Mouse (Mus musculus): ENCODE results near the gene Mef2d.
"Not testable (repeated sequence)": the region's sequence is repeated elsewhere in the genome, so short reads cannot be mapped to it uniquely, and the experiment has no call there.

Mef2d gene

DNA sequence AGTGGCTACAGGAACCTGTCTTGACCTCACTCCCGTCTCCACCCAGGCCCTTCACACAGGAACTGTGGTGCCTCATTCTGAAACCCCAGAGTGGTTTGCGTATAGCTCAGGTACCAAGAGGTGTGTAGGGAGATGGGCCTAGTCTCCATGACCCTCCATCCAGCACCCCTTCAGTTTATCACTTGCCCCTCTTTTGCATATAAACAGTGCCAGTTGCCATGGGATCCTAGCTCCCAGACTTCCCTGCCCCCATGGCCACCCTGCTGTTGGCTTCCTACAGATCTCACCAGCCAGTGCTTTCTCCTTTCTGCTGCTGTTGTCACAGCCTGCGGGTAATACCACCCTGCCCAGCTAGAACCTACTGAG, 8.8 kb downstream of the Mef2d start:
- DNase-seq = no peak

DNA sequence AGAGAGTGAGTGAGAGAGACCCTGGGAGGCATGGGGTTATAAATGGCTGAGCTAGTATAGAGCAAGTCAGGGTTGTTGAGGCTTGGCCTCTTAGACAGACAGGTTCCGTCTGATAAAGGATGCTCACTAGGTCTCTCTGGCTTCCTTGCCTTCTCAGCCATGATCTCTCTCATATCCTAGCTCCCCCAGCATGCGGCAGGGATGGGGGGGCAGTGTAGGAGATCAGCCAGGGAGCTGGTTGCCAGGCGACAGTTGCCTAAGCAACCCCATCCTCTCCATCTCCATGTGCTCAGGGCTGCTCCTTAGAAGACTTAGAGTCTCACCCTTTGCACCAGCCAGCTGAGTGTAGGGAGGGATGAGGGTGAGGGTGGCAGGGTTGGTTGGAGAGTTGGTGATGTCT, 9.9 kb downstream of the Mef2d start:
- DNase-seq = peak; percentile 93

DNA sequence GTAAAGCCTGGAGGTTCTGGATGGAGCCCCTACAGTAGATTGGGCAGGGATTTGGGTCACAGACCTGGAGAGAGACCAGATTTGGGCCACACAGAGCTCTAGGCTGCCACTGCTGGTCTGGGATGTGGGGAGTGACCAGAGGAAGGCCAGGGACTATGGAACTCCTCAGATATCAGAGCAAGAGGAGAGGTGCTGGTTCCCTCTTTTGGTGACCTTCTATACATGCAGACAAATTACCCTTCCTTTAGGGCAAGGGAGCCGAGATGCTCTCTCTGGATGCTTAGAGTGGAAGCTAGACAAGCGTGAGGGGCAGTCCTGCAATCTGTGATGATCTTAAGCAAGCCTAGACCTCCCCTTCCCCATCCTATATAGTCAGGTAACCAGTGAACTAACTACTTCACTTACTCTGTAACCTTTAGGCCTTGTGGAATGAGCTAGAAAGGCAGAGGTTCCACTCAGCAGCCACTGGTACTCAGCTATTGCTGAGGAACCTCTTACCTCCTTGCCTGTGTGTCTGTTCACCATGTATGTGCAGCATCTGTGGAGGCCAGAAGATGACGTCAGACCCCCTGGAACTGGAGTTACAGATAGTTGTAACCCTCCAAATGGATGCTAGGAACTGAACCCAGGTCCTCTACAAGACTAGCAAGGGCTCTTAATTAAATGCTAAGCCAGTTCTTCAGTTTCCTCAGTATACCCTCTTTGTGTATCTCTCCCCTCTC, 11.3 kb downstream of the Mef2d start:
- no peak for DNase-seq

DNA sequence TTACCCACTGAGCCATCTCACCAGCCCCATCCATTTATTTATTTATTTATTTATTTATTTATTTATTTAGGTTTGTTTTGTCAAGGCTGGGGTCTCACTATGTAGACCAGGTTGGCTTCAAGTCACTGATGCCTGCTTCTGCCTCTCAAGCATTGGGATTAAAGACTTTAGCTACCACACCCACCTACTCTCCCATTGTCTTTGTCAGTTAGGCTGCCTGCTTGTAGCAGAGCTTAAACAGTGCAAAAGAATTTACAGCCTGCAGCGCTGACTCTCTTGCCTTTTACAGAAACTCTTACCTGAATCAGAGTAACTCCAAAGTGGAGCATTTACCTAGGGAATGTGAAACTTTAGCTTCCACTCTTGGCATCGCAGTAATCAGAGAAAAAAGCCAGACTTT, 12.1 kb downstream of the Mef2d start:
- no peak for DNase-seq

DNA sequence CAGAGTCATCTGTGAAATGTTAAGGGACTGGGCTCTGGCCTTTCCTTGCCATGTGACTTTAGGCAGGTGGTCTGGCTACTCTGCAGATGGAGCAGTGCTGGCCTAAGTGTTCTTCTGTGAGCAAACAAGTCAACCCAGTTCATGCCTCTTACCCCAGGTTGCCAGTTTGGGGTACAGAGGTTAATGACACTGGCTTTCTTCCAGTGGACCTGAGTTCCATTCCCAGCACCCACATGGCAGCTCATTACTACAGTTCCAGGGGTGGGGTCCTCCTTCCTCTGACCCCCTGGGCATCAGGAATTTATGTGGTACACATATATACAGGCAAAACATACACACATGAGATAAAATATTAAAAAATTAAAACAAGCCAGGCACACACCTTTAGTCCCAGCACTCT, 14.6 kb downstream of the Mef2d start:
- DNase-seq = no peak

DNA sequence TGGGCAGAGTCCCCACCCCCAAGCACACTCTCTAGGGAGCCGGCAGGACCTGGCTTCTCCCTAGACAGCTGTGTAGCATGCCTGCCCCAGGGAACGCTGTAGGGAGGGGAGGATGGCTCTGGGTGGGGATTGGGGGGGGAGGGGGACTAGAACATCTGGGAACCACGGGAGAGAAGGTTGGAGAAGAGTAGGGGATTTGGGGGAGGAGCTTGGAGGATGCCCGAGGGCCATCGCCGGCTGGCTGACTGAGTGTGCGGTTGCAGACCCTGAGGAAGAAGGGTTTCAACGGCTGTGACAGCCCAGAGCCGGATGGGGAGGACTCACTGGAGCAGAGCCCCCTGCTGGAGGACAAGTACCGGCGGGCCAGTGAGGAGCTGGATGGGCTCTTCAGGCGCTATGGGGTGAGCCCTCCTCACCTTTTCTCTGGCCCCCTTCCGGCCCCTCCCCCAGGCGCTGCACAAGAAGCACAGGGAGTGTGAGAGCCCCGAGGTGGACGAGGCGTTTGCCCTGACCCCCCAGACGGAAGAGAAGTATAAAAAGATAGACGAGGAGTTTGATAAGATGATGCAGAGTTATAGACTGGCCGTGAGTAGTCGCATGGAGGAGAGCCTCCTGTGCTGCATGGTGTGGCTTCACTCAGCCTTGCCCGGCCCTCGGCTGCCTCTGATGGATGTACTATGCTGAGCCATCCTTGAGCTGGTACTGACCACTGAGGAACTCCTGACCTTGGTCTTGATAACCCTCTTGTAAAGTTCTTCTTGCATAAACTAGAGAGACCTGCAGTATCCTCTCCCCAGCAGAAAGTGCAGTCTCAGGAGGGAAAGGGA, 15.8 kb downstream of the Mef2d start:
- peak; percentile 32 for DNase-seq

DNA sequence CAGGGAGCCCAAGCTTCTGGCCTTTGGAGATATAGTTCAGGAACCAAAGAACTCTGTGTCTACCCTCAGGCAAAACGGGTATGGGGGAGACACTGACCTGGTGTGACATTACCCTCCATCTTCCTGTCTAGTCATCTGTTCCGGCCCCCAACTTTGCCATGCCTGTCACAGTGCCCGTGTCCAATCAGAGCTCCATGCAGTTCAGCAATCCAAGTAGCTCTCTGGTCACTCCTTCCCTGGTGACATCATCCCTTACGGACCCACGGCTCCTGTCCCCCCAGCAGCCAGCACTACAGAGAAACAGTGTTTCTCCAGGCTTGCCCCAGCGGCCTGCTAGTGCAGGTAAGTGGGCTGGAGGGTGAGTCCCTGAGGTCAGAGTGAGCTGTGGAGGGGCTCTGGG, 16.8 kb downstream of the Mef2d start:
- no peak for DNase-seq

DNA sequence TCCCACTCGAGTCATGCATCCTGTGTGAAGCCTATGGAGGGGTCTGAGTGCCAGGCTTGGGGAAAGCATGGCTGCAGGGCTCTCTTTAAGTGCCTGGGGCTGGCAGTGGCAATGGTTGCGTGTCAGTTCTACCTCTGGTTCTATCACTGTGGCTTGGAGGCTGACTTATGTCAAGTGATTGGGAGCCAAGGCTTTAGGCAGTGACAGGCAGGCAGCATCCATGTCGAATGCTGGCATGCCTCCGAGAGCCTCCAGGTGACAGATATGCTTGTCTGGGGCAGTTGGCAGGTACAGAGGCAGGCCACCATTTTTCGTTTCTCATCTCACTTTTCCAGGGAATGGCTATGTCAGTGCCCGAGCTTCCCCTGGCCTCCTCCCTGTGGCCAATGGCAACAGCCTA, 18.7 kb downstream of the Mef2d start:
- DNase-seq = no peak

DNA sequence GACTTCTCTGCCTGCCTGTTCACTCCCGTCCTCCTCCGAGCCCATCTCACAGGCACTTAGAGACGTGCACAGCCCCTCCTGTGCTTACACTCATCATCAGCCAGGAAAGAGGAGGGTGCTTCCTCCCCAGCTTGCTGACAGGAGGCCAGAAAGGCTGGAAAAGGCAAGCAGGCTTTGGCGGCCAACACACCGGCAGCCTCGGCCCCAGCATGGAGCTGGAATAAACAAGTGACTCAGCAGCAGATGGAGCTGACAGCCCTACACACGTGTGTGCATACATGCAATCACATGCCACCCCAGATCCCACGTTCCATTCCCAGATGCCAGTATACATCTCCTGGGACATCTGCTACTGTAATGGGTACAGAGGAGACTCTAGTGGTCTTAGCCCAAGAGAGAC, 20.1 kb downstream of the Mef2d start:
- DNase-seq = peak; percentile 73

DNA sequence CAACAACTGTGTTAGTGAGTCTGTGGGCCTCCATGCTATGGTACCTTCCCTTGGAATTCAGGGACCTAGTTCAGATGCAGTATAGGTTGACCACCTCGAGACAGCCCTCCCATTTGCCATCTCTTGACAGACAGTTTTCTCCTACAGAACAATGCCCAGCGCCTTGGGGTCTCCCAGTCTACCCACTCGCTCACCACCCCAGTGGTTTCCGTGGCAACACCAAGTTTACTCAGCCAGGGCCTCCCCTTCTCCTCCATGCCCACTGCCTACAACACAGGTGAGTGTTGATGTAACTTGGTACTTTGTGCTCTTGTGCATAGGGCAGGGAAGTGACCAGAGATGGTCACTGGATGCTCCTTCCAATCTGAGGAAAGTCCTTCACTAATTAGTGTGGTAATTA, 20.6 kb downstream of the Mef2d start:
- DNase-seq = no peak

DNA sequence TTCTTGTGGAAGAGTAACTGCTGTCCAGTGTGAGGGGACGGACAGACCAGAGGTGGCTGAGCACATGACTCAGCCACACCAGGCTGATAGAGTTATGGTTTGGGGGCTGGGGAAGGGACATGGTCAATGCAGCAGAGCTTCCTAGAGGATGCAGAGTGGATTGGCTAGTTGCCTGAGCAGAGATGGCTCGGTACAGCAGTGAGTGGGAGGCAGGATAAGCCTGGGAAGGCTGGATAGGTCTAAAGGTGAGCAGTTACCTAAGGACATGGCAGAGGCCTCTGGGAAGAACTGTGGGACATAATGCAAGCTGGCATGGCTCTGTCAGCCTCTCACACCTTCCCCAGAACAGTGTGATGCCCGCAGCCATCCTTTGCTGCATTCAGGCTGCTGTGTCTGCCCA, 21.7 kb downstream of the Mef2d start:
- no peak for DNase-seq

DNA sequence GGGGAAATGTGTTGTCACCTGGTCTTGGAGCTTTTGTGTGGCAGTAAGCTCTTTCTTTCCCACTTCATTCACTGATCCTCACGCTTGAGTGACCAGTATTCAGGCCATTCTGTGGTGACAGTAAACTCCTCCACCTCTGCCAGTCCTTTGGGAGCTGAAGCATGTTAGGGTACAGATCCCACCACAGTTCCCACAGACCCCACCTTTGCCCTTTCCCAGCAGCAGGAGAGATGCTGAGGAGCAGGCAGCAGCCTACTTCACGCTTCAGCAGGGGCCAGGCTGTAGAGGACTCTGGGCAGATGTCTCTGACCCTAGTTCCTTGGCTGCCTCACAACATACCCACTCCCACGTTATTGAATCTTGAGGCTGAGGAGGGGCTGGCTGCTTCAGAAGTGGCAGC, 22.1 kb downstream of the Mef2d start:
- no peak for DNase-seq

DNA sequence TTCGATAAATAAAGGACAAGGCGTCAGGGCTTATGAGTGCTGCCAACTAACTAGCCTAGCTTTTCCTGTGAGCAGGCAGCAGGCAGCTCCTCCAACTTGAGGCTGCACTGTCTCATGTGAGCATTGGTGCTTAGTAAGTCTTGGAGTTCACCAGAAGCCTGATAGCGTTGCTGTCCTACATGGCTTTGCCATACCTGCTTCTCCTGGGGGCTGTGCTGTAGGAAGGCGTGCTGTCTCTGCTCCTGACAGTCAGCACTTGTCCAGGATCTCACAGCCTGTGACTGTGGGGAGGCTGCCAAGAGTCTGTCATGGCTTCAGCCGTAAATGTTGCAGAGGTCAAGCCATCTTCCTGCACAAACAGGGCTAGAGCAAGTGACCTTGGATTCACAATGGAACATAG, 23.9 kb downstream of the Mef2d start:
- no peak for DNase-seq

DNA sequence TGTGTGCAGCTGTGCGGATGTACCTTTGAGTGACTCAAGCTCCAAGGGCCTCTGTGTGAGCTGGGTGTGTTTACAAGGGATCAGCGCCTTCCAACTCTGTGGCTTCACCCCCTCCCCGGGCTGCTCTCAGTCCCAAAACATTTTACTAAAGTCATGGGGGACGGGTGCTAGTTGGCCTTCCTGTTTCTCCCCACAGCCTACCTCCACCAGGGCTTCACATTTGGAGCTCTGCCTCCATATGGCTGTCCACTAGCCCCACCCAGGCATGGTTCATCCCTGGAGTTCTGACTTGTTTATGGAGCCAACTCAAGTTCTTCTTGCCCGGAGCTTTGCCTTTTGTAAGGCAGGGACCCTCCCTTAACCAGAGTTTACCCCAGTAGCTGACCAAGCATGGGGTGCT, 28.2 kb downstream of the Mef2d start:
- DNase-seq = no peak

DNA sequence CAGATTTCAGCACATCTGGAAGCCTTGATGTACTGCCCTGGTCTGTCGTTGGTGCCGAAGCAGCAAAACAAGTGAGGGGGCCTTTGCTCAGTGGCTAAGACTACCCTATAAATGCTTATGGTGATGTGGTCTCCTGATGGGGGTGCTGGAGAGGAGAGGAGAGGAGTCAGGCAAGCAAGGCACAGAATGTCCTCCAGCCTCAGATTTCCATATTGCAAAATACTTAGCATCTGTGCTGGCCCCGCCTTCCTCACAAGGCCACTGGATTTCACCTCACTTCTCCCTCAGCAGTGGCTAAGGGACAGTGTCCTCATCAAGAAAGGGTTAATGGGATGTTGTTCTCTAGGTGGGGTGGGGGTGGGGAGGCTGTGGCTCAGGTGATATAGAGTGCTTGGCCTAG, 30.3 kb downstream of the Mef2d start:
- DNase-seq = no peak

DNA sequence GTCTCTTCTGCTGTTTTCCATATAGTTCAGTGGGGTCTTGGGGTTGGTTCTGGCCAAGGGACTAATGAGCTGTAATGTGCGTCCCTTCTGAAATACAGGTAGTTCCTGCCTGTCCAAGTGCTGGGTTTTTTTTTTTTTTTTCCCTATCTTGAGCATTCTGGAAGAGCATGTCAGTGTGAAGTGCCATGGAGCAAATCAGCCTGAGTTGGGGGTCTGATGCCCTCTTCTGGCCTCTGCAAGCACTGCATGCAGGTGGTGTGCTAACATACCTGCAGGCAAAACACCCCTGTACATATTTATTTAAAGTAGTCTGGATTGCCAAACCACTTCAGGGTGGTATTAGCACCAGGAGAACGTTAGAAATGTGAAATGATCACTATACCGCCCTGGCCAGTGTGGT, 31.2 kb downstream of the Mef2d start:
- DNase-seq = no peak

DNA sequence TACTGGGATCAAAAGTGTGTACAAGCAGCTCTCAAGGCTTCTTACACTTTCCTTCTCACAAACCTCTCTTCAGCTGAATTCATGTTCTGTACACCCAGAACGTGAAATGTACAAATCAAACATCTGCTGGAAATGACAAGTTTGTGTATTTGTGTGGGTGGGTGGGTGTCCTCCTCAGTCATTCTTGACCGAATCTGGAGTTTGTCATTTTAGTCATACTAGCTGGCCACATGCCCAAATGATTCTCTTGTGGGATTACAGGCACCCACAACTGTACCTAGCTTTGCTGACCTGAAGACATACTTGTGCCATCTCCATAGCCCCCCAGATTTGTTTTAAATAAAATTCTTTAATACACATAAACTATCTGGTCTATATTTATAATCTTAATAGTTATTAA, 32.7 kb downstream of the Mef2d start:
- no peak for DNase-seq

DNA sequence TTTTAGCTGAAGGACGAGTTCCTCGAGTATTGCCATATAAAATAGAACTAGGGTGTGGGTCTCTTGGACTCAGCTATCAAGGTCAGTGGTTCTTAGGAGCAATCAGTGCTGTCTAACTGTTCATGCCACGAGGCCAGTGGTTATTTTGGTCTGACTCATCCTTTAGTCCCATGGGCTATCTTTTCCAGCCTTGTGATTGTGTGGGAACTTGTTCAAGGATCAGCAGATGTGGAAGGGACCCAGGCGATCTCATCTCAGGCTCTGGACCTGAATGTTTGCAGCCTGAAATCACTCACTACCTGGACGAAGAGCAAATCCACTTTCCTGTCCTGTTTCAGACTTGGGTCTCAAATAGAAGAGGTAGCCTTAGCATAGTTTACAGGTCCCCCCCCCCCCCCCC, 34.9 kb downstream of the Mef2d start:
- DNase-seq = no peak

DNA sequence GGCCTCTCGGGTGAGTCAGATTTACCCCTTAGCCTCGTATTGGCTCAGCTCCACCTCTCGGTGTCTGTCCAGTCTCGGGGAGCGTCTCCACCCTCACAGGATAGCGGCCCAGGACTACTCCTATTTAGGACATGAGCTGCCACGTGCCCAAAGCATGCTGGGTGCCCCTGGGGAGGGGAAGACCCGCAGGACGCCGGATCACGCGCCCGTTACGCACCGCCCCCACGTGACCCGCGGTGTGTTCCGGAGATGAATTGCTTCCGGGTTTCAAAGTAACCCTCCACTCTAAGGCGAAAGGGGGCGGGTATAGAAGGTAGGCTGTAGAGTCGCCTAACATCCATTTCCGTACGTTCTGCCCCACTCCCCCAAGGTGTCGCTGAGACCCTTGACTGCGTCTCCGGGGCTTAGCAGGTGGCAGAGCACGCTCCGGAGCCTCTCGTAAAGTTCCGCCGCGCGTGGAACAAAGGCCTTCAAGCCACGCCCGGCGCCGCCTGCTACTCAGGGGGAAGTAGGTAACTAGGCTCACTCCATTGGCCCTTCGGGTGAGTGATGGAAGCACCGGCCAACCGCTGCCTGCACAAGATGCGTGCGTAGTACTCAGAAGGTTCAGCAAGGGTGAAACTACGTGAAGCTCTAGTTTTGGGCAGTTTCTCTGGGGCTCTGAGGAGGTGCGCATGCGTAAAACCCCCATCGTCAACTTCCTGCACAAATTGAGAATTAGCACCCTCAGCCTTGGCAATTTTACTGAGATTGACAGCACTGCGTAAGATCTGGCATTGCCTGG, 35.6 kb downstream of the Mef2d start:
- peak; percentile 100 for DNase-seq

DNA sequence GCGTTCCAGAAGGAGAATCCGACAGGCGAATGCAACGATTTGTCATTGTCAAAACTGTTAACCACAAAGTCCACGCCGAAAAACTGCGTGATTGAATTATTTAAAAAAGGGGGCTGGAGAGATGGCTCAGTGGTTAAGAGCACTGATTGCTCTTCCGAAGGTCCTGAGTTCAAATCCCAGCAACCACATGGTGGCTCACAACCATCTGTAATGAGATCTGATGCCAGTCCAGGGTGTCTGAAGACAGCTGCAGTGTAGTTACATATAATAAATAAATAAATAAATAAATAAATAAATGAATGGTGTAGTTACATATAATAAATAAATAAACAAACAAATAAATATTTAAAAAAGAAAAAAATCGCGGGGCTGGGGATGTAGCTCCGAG, 36.2 kb downstream of the Mef2d start:
- DNase-seq = not testable (repeated sequence)

DNA sequence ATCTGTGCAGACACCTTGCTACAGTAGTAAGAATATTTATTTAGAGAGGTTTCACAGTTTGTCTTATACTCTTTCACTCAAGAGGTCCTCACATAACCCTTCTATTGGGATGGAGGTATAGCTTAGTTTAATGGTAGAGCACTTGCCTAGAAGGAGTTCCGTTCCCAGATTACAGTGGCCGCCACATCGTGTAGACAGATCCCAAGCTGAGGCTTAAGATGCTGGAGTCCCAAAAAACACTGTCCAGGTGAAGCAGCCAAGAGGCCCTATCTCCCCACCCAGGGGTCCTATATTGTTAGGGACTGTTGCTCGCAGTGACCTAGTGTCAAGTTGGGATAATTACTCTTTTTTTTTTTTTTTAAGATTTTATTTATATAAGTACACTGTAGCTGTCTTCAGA, 36.8 kb downstream of the Mef2d start:
- no peak for DNase-seq

DNA sequence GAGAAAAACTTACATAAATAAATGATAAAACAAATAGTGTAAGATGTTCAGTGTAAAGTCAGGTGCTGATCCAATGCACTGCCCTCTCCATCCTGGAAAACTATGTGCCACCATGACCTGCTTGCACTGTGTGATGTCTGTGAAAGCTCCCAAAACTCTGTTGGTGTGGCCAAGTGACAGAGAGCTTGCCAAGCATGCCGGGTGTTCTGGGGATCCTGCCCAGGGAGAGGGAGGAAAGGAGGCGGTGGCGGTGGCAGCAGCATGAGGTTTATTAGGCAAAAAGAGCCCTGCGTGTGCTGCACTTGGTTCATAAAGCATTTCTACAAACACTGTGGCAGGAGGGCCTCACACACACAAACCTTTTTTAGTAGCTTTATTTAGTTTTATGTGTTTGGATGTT, 39.2 kb downstream of the Mef2d start:
- DNase-seq = peak; percentile 69

DNA sequence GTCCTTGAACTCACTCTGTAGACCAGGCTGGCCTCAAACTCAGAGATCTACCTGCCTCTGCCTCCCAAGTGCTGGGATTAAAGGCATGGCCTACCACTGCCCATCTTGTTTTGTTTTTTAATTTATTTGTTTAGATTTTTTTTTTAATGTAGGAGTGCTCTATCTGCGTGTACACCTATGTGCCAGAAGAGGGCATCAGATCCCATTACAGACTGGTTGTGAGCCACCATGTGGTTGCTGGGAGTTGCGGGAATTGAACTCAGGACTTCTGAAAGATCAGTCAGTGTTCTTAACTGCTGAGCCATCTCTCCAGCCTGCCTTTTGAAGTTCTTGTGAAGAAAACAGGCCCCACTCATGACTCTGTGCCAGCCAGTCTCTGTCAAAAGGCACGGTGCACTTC, 44.3 kb downstream of the Mef2d start:
- no peak for DNase-seq

DNA sequence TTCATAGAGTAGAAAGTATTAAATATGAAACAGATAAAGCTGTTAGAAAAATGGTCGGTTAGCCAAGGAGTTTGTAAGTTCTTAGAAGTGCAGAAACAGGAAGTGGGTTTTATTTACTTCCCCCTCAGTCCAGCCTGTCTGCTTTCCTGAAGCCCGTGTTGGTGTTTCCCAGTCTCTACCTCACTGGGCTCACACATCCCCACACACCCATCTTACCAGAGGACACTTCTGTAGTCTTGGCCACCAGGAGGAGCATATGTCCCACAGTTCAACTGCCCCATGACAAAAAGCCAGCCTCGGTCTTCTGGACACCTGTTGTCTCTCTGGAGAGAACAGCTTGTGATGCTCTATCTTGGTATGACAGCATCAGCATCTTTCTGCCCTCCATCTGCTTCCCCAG, 49.0 kb downstream of the Mef2d start:
- no peak for DNase-seq

Measured in right cerebral cortex, adult 18-20 months (tissue).